Mouse (Mus musculus) limb, embryonic 14.5 days (tissue): Measurements from ENCODE around the gene Glp2r. TPM values are rescaled to one million over a fixed set of nuclear protein-coding genes. Genes with fewer than 3 reads are reported as not detected.

ENCODE experiments used
- ATAC-seq: fragments of 200-750 bp; cut with Nextera tagmentation; 2 replicates; pipeline ENCODE4 v1.8.0; 2017; ENCODE audit warnings: low read depth, moderate number of reproducible peaks, moderate TSS enrichment; ENCODE audit not compliant: low FRiP score
- DNase-seq: peaks from one replicate; pipeline ENCODE4 v3.0.0-alpha.2; 2015; ENCODE audit warnings: low spot score
- H3K27ac ChIP-seq: fragments of 300-500 bp; sonication (generic); replicated peaks from 2 replicates; pipeline ENCODE4 v1.5.1; 2014; ENCODE audit warnings: low read depth, mild to moderate bottlenecking, low read length, moderate library complexity, mixed read lengths
- H3K27me3 ChIP-seq: fragments of 300-500 bp; sonication (generic); 2 replicates; pipeline ENCODE4 v1.6.1; 2014; ENCODE audit warnings: low read length, mixed read lengths; ENCODE audit not compliant: control insufficient read depth, insufficient read depth
- H3K36me3 ChIP-seq: fragments of 300-500 bp; sonication (generic); 2 replicates; pipeline ENCODE4 v1.6.1; 2014; ENCODE audit warnings: mild to moderate bottlenecking, low read length, moderate library complexity, mixed read lengths; ENCODE audit not compliant: control insufficient read depth, insufficient read depth
- H3K4me1 ChIP-seq: fragments of 300-500 bp; sonication (generic); 2 replicates; pipeline ENCODE4 v1.6.1; 2014; ENCODE audit warnings: antibody characterized with exemption, low read length, mixed read lengths; ENCODE audit not compliant: control insufficient read depth, insufficient read depth
- H3K4me2 ChIP-seq: fragments of 300-500 bp; sonication (generic); replicated peaks from 2 replicates; pipeline ENCODE4 v1.6.1; 2014; ENCODE audit warnings: low read depth, mild to moderate bottlenecking, low read length, moderate library complexity; ENCODE audit not compliant: severe bottlenecking
- H3K4me3 ChIP-seq: fragments of 300-500 bp; sonication (generic); replicated peaks from 2 replicates; pipeline ENCODE4 v1.5.1; 2014; ENCODE audit warnings: low read length
- H3K9ac ChIP-seq: fragments of 300-500 bp; sonication (generic); 2 replicates; pipeline ENCODE4 v1.6.1; 2014; ENCODE audit warnings: mild to moderate bottlenecking, low read depth, low read length, moderate library complexity; ENCODE audit not compliant: severe bottlenecking
- H3K9me3 ChIP-seq: fragments of 300-500 bp; sonication (generic); 2 replicates; pipeline ENCODE4 v1.6.1; 2016; ENCODE audit warnings: low read length; ENCODE audit not compliant: control insufficient read depth
- POLR2A ChIP-seq: fragments of 200-500 bp; IDR thresholded peaks from 2 replicates; pipeline ENCODE4 v1.8.0; 2012; ENCODE audit warnings: inconsistent platforms, mild to moderate bottlenecking, moderate library complexity, borderline replicate concordance; ENCODE audit not compliant: insufficient read depth, insufficient read length; ENCODE audit errors: extremely low read depth
- WGBS: fragments of 180-500 bp; shearing (Covaris S2); extraction: QIAGEN DNeasy Blood & Tissue Kit; methylation state at CpG from one replicate; pipeline ENCODE4 v1.1.7; 2014; 5-methylcytosine and 5-hydroxymethylcytosine counted together
- polyA plus RNA-seq, 2 experiments: library from polyadenylated mRNA; depleted of rRNA in 1 of 2; stranded (reverse) in 1 of 2; unstranded in 1 of 2; fragments of >200 nt; fragmentation: Nextera tagmentation in 1 of 2; extraction: Ambion mirVana in 1 of 2; gene quantifications; 2 replicates each; pipeline versions ENCODE4 v1.2.1 to v1.2.3; 2012 to 2014

Gene Glp2r
- polyA plus RNA-seq, 2 experiments: 0.03 TPM; not detected in 1

- ATAC-seq: no peak
- Histone ChIP-seq H3K4me2 (no peak overlapping the region), H3K4me1 (peaks cover 16% of the 10 kb centered on the region), H3K36me3 (no peaks in the 10 kb centered on the region), H3K4me3 (no peak overlapping the region), H3K9ac (no peak overlapping the region), H3K27me3 (no peaks in the 10 kb centered on the region), H3K27ac (no peak overlapping the region), H3K9me3 (no peaks in the 10 kb centered on the region)
- no peak for DNase-seq
- 48% methylated on average over 4 of the region's 4 CpGs for WGBS
- TF ChIP-seq POLR2A: no peak
These were observed 134.8 kb downstream of the Glp2r start for GRCm38 (mm10) chr11:67636201-67636600.

- WGBS: 28% methylated on average over 3 of the region's 3 CpGs
- DNase-seq (peak; percentile 42), ATAC-seq (0 out of 2 replicates have a peak, but pooled peaks have one; percentile 62)
- H3K27me3 ChIP-seq: no peaks in the 10 kb centered on the region
- H3K27ac ChIP-seq: peak overlapping the region; percentile 48
- TF ChIP-seq POLR2A: no peak
- H3K4me2 ChIP-seq: no peak overlapping the region
- H3K4me1 ChIP-seq: peaks cover 16% of the 10 kb centered on the region
- H3K4me3 ChIP-seq: no peak overlapping the region
- no peak overlapping the region for H3K9ac ChIP-seq
- H3K9me3 ChIP-seq: no peaks in the 10 kb centered on the region
- no peaks in the 10 kb centered on the region for H3K36me3 ChIP-seq
These were observed 137.2 kb downstream of the Glp2r start for GRCm38 (mm10) chr11:67633620-67634229.

- 80% methylated on average over 8 of the region's 8 CpGs for WGBS
- DNase-seq: no peak
- no peak overlapping the region for H3K9ac ChIP-seq
- no peaks in the 10 kb centered on the region for H3K36me3 ChIP-seq
- no peak overlapping the region for H3K4me2 ChIP-seq
- H3K4me1 ChIP-seq: peaks cover 16% of the 10 kb centered on the region
- H3K27me3 ChIP-seq: no peaks in the 10 kb centered on the region
- H3K27ac ChIP-seq: no peak overlapping the region
- H3K9me3 ChIP-seq: no peaks in the 10 kb centered on the region
- TF ChIP-seq POLR2A: no peak
- ATAC-seq: no peak
- no peak overlapping the region for H3K4me3 ChIP-seq
These were observed 138.0 kb downstream of the Glp2r start for GRCm38 (mm10) chr11:67632906-67633305.

DNA sequence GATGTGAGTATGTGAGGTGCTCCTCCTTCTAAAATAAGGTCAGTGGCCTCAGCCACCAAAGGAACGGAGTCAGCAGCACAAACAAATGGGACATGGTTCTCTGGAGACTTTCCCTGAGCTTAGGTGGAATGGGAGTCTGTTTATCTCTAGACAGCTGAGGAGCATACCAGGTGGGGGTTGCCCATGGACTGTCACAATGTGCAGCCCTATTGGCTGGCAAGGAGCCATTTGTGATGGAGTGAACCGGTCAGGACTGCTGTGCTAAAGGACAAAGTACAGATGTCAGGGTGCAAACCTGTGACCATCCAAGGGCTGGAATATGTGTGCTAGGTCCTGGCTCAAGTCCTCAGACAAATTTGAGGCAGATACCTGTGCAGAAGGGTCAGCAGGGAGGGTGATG lies 142.4 kb downstream of the Glp2r start:
- no peak for TF ChIP-seq POLR2A
- Histone ChIP-seq H3K27me3 (no peaks in the 10 kb centered on the region), H3K9me3 (no peaks in the 10 kb centered on the region), H3K4me2 (no peak overlapping the region), H3K36me3 (no peaks in the 10 kb centered on the region), H3K4me3 (no peak overlapping the region), H3K9ac (no peak overlapping the region), H3K27ac (no peak overlapping the region), H3K4me1 (0 out of 2 replicates have a peak, but pooled peaks cover under 1% of the 10 kb centered on the region)
- 74% methylated on average over 2 of the region's 2 CpGs for WGBS
- no peak for DNase-seq
- ATAC-seq: no peak

DNA sequence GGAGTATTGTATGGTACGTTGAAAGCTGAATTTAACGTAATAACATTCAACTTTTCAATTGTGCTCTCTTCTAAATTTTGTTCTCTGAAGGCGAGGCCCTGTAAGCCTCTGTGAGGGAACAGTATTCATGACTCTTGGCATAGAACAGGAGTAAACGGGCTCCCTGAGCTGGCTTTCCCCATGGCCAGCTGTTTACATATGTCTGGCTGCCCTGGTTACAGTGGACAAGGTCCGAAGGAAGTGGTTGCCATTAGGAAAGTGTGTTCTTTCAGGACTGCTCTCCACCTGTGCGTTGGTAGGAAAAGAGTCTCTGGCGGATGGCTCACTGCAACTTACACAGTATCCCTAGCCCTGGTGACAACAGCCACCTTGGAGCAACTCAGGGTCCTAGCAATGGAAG lies 143.8 kb downstream of the Glp2r start:
- Histone ChIP-seq H3K9me3 (no peaks in the 10 kb centered on the region), H3K27me3 (no peaks in the 10 kb centered on the region), H3K4me2 (no peak overlapping the region), H3K4me3 (no peak overlapping the region), H3K4me1 (no peaks in the 10 kb centered on the region), H3K27ac (no peak overlapping the region), H3K36me3 (no peaks in the 10 kb centered on the region), H3K9ac (no peak overlapping the region)
- no peak for TF ChIP-seq POLR2A
- WGBS: 84% methylated on average over 7 of the region's 7 CpGs
- DNase-seq: no peak
- ATAC-seq: no peak
